Mouse (Mus musculus): ENCODE results near the gene Emc9.

Gene Emc9

DNA sequence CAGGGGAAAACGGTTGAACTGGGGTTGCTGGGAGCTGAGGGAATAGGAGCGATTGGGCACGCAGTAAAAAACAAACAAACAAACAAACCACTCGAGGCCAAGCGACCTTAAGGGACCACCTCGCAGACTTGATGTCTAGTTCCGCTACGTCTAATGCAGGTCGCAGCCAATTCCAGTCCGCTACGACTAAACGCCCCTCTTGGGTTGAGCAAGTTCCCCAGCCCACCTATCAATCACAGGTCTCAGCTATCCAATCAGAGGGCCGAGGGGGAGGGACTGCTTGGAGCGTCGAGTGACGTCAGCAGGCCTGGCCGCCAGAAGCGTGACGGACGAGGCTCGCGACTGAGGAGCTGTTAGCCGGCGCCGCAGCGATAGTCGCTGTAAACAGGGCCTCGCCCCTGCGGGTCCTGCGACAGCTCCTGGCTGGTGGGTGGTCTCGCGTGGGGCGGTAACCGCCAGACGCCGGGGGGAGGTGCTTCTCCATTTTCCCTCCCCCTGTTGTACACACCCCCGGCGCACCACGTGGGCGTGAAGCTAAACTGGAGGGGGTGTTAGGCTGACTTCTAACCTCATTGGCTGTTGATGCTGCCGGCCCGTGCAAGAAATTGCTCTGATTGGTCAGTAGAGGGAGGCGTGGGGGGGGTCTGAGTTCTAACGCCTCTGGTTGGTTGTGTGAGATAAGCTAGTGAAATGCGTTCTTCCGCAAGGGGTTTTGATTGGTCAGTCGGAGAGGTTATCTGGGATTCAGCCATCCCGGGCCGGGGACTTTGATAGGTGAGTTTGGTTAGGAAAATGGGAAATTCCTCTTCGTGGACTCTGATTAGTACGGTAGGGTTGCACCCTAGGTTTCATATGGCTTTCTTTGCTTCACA, 24.7 kb downstream of the Emc9 start, which contains the start of gene A730061H03Rik:
A730061H03Rik (minus strand) TSS at position 205 of the 872 bp plus-strand sequence.
- peak; percentile 99 for DNase-seq (ENCODE audit: low spot score)

DNA sequence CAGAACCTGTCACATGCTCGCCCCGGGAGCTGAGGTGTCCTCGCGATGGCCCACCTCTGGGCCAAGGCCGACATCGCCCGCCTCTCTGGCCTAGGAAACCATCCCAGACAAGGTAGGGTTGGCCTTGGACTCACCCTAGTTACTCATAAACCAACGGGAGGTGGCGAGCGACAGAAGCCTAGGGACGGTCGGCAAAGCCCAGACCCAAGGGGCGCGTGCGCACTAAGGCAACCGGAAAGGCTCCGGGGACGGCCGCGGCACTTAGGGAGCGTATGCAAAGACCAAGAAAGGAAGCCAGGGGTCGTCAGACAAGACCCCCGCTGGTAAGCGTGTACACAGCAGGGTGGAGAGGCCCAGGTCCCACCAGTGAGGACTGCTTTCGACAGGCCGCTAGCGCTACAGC, 25.3 kb downstream of the Emc9 start, which contains the start of gene Dcaf11:
Dcaf11 (plus strand) TSS at position 208 of the 403 bp plus-strand sequence.
- DNase-seq (ENCODE audit: low spot score), result peak; percentile 96

DNA sequence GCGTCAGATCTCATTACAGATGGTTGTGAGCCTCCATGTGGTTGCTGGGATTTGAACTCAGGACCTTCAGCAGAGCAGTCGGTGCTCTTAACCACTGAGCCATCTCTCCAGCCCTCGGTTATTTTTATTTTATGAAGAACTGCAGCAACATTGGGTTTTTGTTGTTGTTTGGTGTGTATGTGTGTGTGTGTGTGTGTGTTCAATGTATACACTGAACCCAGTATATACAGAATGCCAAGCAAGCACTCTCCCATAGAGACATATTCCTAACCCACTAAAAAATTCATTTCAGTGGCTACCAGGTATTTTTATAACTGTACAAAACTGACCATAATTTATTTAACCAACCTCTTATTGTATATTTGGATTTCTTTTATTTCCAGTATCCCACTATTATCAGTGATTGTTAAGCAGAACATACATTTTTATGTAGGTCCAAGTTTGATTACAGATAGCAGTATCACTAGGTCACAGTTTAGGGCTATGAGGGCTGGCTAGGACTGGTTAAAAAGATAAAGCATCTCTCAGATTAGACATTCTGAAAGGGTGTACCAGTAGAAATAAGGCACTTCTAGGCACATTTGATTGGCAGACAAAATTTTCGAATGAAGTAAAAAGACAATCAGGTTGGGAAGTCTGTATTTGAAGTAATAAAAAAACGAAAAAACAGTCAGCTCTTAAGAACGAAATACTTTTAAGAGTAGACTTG, 26.2 kb downstream of the Emc9 start:
- no peak for DNase-seq (ENCODE audit: low spot score)

DNA sequence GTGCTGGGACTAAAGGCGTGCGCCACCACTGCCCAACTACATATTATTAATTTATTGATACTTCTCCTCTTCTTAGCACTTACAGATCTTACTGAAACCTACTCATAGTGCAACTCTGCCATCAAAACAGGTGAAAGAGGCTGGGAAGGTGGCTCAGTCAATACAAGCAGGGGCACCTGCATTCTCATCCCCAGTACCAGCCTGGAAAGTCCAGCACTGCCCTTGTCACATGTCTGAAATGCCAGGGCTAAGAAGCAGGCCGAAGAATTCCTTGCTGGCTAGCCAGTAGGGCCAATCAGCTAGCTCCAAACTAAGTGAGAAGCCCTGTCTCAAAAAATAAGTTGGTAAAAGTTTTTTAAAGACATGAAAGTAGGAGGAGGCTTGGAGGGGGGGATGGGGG, 27.5 kb downstream of the Emc9 start:
- DNase-seq (ENCODE audit: low spot score), result no peak

DNA sequence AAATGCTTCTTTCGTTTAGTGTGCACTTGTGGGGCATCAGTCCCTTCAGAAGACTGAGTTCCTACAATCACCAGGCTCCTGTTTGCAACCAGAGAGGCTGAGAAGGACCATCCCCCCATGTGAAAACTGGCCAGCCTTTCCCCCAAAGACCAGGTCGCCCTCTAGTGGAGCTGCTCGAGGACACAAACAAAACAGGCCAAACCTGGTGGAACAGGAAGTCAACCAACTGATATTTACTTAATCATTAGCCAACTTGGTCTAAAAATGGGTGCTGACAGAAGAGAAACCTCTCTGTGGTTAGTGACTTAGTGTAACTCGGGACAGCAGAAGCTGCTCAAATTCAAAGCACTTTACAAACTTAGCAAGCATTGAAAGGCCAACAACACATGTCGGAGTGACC, 28.1 kb downstream of the Emc9 start:
- DNase-seq (ENCODE audit: low spot score), result peak; percentile 83

DNA sequence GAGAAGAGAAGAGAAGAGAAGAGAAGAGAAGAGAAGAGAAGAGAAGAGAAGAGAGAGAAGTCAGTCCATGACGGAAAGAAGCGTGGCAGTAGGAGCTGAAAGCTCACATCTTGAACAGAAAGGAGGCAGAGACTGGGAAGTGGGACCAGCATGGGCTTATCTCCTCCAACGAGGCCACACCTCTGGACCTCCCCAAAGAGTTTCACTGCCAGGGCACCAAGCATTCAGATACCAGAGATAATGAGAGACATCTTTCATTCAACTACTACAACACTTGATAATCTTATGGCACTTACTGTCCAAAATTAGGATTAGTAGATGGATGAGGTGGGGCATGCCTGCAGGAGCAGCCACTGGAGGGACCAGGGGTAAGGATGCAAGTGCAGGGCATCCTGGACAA, 29.3 kb downstream of the Emc9 start:
- no peak for DNase-seq (ENCODE audit: low spot score)

DNA sequence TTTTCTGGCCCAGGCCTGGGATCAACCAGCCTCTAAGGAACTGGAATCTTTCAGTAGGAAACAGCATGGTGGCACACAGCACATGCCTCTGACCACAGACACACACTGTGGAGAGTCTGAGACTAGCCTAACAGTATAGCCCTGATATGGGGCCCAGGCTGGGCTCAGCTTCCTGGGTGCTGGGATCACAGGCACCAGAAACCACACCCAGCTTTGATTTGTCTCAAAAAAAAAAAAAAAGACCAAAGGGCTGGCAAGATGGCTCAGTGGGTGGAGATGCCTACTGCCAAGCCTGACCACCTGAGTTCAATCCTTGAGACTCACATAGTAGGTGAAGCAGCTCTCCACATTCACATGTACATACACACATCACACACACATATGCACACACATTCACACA, 30.5 kb downstream of the Emc9 start:
- DNase-seq (ENCODE audit: low spot score), result no peak

DNA sequence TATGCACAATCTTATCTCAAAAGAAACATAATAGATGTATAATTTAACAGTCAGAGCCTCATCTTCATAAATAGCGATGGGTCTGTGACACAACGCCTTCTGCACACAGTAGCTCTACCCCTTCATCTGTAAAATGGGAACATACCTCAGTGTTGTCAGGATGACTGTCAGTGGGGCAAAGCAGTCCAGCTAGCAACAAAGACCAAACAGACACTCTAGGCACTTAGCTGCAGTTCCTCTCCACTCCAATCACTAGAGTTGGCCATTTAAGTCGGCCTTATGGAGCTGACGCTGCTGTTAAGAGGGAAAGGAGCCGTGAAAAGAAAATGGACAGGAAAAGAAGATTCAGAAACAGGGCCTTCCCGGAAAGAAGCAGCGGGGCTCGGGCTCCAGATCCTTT, 33.3 kb downstream of the Emc9 start:
- DNase-seq (ENCODE audit: low spot score), result no peak

DNA sequence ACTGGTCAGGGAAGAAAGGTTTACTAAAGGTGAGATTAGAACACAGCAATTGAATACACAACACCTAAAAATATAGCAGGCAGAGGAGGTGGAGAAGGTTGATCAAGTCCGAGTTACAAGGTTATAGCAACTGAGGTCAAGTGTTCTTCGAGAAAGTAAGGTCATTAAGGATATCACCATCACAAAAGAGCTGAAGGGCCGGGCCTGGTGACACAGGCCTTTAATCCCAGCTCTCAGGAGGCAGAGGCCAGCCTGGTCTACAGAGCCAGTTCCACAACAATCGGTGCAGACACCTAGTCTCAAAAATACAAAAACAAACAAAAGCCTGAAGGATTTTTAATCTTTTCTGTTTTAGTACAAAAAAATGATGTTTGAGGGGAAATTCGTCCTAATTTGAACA, 33.8 kb downstream of the Emc9 start:
- DNase-seq (ENCODE audit: low spot score), result no peak

DNA sequence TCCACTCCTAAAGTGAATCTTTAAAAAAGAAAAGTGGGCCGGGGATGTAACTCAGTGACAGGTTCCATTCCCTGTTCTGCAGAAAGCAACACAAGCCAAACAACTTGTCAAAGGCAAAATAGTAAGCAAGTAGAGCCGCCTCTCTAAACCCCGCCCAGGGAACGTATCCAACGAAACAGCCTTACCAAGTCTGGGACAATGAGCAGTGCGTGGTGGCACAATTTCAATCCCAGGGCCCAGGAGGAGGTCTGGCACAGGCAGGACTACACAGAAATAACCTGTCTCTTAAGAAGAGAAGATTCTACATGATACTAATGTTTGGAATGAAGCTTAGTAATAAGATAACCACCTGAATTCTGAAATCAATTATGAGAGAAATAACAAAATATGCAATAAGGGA, 34.9 kb downstream of the Emc9 start:
- DNase-seq (ENCODE audit: low spot score), result no peak

DNA sequence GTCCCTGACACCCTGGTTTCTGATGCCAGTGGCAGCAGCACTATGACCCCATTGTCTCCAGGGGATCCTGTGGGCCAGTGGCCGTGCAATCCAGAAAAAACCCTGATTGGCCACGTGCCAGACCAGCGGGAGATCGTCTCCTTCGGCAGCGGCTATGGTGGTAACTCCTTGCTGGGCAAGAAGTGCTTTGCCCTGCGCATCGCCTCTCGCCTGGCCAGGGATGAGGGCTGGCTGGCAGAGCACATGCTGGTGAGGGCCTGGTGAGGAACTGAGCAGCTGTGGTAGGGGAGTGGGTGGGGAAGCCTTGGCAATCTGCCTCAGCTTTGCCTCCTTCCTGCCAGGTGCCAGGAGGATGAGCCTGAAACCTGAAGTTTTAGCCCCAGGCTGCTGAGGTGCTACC, 40.8 kb downstream of the Emc9 start:
- DNase-seq (ENCODE audit: low spot score), result no peak

DNA sequence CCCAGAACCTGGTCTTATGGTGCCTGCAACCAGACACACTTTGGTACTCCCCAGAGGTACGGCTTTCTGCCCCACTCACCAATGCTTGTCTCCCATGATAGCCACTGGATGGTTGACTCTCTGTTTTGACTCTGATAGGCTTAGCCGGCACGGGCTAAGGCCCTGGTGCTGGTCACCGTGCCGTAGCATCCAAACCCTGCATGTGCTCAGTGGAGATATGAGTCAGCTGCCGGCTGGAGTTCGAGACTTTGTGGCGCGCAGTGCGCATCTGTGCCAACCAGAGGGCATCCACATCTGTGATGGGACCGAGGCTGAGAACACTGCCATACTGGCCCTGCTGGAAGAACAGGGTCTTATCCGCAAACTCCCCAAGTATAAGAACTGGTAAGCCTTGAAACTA, 42.8 kb downstream of the Emc9 start:
- DNase-seq (ENCODE audit: low spot score), result no peak

DNA sequence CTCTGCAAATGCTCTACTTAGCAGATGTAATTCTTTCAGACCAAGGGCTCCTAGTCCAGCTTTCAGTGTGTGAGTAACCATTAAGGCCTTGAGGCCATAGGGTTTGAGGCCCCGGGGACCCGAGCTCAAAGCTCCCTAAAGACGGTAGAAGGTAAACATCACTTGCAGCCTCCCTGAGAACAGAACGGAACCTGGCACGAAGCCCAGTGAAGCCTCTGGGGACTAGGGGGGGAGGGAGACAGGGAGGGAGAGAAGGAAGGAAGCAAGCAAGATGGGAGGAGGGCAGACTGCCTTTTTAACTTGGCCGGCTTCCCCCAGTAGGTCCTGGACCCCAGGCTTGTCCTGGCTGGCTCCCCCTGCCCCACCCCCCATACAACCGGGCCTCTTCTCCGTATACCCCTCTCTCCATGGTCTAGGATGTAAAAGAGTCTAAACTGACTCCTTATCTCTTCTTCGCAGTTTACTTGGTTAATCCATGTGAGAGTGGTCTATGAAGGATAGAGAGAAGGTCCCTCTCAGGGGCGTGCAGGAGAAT, 44.2 kb downstream of the Emc9 start:
- no peak for DNase-seq (ENCODE audit: low spot score)

DNA sequence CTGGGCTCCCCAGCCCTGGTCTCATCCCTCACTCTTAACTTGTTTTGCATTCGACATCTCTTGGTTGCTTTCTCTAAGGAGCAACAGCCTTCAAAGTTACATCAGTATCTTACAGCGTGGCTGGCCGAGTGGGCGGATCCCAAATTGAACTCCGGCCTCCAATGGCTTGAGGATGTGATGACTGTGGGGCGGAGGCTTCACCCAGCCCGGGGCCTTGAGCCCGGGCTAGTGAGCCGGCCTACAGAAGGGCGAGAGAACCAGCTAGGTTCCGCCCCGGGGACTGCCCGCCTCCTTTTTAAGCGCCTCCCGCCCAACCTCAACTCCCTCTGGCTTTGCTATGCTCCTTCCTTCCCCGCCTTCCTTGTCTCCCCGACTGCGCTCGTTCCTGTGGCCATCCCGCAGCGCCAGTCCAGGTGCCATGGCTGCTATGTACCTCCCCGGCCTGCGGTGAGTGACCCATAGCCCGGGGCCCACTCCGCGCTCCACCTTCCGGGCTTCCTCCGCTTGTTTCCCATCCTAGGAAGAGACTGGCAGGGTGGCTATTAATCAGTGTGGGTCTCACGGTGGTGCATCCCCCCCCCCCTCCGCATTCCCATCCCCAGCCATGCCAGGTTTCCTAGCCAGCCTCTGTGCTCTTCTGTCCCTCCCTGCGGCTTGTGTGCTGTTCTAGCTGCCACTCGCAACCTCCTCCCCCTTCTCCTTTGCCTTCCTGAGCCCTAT, 44.9 kb downstream of the Emc9 start, which contains the start of gene Pck2:
Pck2 (plus strand) TSS at position 200 of the 720 bp plus-strand sequence.
- DNase-seq (ENCODE audit: low spot score), result peak; percentile 92

DNA sequence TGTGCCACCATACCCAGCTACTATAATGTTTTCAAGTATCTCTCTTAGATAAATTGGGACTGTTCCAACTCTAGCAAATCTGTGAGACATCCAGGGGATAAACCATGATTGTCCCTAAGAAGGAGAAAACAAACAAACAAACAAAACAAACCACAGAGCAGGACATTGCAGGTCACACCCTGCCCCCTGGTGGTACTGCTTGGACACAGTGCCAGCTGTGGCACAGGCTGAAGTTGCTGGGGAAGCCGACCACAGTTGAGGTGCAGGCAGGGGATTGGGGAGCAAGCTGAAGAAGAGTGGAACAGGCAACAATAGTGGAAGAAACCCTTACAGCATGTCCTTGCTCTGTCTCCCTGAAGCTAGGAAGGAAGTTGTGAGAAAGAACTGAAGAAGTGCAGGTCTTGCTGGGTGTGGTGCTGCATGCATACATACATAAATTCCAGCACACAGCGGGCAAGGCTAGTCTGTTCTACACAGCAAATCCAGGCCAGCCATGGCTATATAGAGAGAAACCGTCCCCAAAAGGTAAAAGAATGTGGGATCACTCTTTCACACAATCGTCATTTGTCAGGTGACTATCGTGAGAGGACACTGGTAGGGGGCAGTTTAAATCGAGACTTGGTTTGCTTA, 48.9 kb downstream of the Emc9 start:
- peak; percentile 41 for DNase-seq (ENCODE audit: low spot score)
